Mouse (Mus musculus): ENCODE data around the gene 1700020N01Rik. TPM values are rescaled to one million over a fixed set of nuclear protein-coding genes. Genes with fewer than 3 reads are reported as not detected.

The 1700020N01Rik gene
- not detected for total RNA-seq (2021)
- long read RNA-seq, experiment 1 = 0 reads
- long read RNA-seq, experiment 2 = 0 reads

- DNase-seq (ENCODE audit: low spot score) = no peak
Observed at GRCm38 (mm10) chr10:21592896-21593380, at the start of gene 1700020N01Rik. Gene 1700020N01Rik, plus strand, starts transcription at chr10:21593145.

GRCm38 (mm10) chr10:21543576-21544278, 49.2 kb upstream of the 1700020N01Rik start:
- DNase-seq (ENCODE audit: low spot score) = no peak

GRCm38 (mm10) chr10:21544721-21545120, 48.2 kb upstream of the 1700020N01Rik start:
- DNase-seq (ENCODE audit: low spot score) = no peak

- no peak for DNase-seq (ENCODE audit: low spot score)
Observed at GRCm38 (mm10) chr10:21545446-21545845, 47.5 kb upstream of the 1700020N01Rik start.

GRCm38 (mm10) chr10:21548871-21549505, 44.0 kb upstream of the 1700020N01Rik start:
- no peak for DNase-seq (ENCODE audit: low spot score)

- no peak for DNase-seq (ENCODE audit: low spot score)
Observed at GRCm38 (mm10) chr10:21552967-21553682, 39.8 kb upstream of the 1700020N01Rik start.

GRCm38 (mm10) chr10:21553683-21554035, 39.3 kb upstream of the 1700020N01Rik start:
- no peak for DNase-seq (ENCODE audit: low spot score)

- DNase-seq (ENCODE audit: low spot score) = no peak
Observed at GRCm38 (mm10) chr10:21554896-21555580, 37.9 kb upstream of the 1700020N01Rik start.

- DNase-seq (ENCODE audit: low spot score) = no peak
Observed at GRCm38 (mm10) chr10:21559769-21560168, 33.2 kb upstream of the 1700020N01Rik start.

- DNase-seq (ENCODE audit: low spot score) = no peak
Observed at GRCm38 (mm10) chr10:21561181-21561580, 31.8 kb upstream of the 1700020N01Rik start.

- DNase-seq (ENCODE audit: low spot score) = no peak
Observed at GRCm38 (mm10) chr10:21563446-21563845, 29.5 kb upstream of the 1700020N01Rik start.

- DNase-seq (ENCODE audit: low spot score) = no peak
Observed at GRCm38 (mm10) chr10:21564189-21564588, 28.8 kb upstream of the 1700020N01Rik start.

GRCm38 (mm10) chr10:21566074-21566473, 26.9 kb upstream of the 1700020N01Rik start:
- DNase-seq (ENCODE audit: low spot score) = no peak

- DNase-seq (ENCODE audit: low spot score) = no peak
Observed at GRCm38 (mm10) chr10:21571615-21572014, 21.3 kb upstream of the 1700020N01Rik start.

GRCm38 (mm10) chr10:21573713-21574112, 19.2 kb upstream of the 1700020N01Rik start:
- DNase-seq (ENCODE audit: low spot score) = no peak

GRCm38 (mm10) chr10:21575806-21576378, 17.1 kb upstream of the 1700020N01Rik start:
- DNase-seq (ENCODE audit: low spot score) = no peak

- DNase-seq (ENCODE audit: low spot score) = no peak
Observed at GRCm38 (mm10) chr10:21577798-21578197, 15.1 kb upstream of the 1700020N01Rik start.

GRCm38 (mm10) chr10:21581546-21581945, 11.4 kb upstream of the 1700020N01Rik start:
- no peak for DNase-seq (ENCODE audit: low spot score)

- no peak for DNase-seq (ENCODE audit: low spot score)
Observed at GRCm38 (mm10) chr10:21587041-21587440, 5.9 kb upstream of the 1700020N01Rik start.

- no peak for DNase-seq (ENCODE audit: low spot score)
Observed at GRCm38 (mm10) chr10:21588007-21588852, 4.7 kb upstream of the 1700020N01Rik start.

Measured in gastrocnemius, adult 18-20 months (tissue).